Mouse (Mus musculus): Measurements from ENCODE around the gene Clk2.

Gene Clk2

DNA sequence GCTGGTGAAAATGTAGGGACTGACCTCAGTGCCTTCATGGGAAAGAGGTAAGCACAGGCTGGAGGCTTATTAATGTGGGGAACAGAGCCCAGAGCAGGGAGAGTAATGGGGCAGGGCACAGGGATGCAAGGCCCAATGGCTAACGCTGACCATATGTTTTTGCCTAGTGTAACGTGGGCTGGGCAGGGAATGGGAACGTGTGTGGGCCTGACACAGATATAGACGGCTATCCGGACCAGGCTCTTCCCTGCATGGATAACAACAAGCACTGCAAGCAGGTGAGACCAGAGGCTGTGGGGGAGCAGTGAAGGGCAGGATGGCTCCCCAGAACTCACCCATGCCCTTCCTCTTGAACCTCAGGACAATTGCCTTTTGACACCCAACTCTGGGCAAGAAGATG, 56.6 kb downstream of the Clk2 start:
- no peak for DNase-seq (ENCODE audit: low read depth)

DNA sequence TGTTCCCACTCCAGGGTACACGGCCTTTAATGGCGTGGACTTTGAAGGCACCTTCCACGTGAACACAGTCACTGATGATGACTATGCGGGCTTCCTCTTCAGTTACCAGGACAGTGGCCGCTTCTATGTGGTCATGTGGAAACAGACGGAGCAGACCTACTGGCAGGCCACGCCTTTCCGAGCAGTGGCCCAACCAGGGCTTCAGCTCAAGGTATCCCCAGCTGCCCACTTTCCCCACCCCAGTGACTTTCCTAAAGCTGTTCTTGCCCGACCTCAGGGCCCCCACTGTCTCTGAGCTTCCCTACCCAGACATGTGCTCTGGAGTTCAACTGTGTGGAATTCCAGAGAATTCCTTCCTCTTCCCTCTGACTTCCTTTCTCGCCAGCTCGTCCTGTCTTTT, 60.2 kb downstream of the Clk2 start:
- no peak for DNase-seq (ENCODE audit: low read depth)

DNA sequence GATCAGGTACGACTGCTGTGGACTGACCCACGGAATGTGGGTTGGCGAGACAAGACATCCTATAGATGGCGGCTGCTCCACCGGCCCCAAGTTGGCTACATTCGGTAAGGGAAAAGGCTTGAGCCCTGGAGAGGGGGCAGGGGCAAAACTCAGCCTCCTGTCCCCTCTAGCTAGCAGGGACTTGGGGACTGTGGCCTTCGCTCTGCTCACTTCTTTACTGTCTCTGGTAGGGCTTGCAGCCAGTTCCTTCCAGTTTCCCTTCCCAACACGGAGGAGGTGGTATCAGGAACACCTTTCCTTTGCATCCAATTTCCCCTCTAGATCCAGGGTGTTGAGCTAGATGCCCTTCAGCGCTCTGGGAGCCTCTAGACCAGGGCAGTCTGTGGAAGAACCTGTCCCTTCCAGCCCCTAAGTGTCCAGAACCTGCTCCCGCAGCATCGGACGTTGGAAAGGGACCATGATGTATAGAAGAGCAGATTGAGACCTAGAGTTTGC, 60.8 kb downstream of the Clk2 start:
- no peak for DNase-seq (ENCODE audit: low read depth)

DNA sequence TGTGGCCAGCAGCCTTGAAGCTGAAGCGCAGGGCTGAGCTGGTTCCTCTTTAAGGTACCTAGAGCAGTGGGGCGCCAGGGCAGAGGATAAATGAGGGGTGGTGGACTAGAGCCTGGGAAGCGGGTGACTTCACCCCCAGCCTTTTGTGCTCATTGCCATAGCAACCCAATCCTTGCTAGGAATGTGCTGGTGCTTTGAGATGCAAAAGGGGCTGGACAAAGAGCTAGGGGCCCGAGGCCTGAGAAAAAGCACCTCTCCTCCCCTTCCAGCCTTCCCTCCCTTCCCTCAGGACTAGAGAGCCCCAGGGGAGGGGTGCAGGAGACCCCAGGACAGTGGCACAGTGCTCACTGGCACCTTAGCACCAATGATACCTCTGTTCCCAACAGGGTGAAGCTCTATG, 61.3 kb downstream of the Clk2 start:
- no peak for DNase-seq (ENCODE audit: low read depth)

DNA sequence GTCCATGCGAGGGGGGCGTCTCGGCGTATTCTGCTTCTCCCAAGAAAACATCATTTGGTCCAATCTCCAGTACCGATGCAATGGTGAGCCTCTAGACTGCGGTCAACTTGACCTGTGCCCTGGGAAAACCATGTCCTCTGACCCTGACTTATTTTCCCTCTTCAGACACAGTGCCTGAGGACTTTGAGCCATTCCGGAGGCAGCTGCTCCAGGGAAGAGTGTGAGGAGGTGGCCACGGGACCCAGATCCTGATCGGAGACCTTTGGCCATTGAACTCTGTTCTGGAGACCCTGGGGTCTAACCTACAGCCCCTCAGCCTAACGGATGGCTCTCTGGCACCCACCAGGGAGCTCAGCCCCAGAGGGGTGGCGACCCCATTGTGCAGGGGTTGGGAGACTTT, 61.8 kb downstream of the Clk2 start:
- DNase-seq (ENCODE audit: low read depth): no peak
